Mouse (Mus musculus): Measurements from ENCODE around the gene Krt36. TPM values are rescaled to one million over a fixed set of nuclear protein-coding genes. Genes with fewer than 3 reads are reported as not detected.

The Krt36 gene
- polyA plus RNA-seq, 1 experiment from 2014 or later = 1.2 TPM

GRCm38 (mm10) chr11:100140966-100141365 lies 35.5 kb upstream of the Krt36 start:
- no peak for TF ChIP-seq CTCF (IDR thresholded peaks at IDR 0.05; ENCODE audit: low read depth)
- WGBS = 59% methylated on average over 21 of the region's 21 CpGs
- no peak for DNase-seq (ENCODE audit: low spot score)
- H3K9me3 ChIP-seq (replicated peaks; ENCODE audit: low read length) = no peaks in the 10 kb centered on the region
- H3K4me3 ChIP-seq (replicated peaks; ENCODE audit: low read depth, low read length) = no peak overlapping the region
- ATAC-seq (replicated peaks; ENCODE audit: low FRiP score, low read depth) = no peak
- H3K9ac ChIP-seq (ENCODE audit: low read depth, low read length) = no peak overlapping the region
- no peaks in the 10 kb centered on the region for H3K36me3 ChIP-seq (ENCODE audit: insufficient read depth, low read length)
- H3K4me1 ChIP-seq (replicated peaks; ENCODE audit: insufficient read depth, low read length) = peaks cover 5% of the 10 kb centered on the region; the same call in 1 of the 2 replicates
- no peak overlapping the region for H3K27ac ChIP-seq
- H3K4me2 ChIP-seq (ENCODE audit: low read length) = no peak overlapping the region
- peaks cover 3% of the 10 kb centered on the region; the same call in 1 of the 2 replicates for H3K27me3 ChIP-seq (ENCODE audit: insufficient read depth, low read length)

DNA sequence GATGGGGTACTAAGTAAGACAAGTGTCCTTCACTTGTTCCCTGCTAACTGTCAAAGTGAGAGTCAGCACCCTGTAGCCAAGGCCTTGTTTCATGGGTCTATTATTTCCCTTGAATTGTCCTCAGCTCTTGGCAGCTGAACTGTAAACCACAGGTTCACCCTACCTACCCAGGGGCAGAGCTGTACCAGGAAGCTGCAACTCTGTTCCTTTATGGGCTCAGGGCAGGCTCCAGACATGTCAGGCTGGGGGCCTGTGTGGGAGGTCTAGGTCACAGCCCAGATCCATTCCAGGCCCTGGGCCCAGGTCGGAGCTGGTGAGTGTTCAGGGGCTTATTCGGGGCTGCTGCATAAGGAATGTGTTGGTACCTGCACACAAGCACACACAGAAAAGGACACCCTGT lies 34.0 kb upstream of the Krt36 start:
- Histone ChIP-seq H3K27me3 (ENCODE audit: insufficient read depth, low read length) (peaks cover 3% of the 10 kb centered on the region; the same call in 1 of the 2 replicates), H3K4me2 (ENCODE audit: low read length) (no peak overlapping the region), H3K9ac (ENCODE audit: low read depth, low read length) (no peak overlapping the region), H3K9me3 (replicated peaks; ENCODE audit: low read length) (no peaks in the 10 kb centered on the region), H3K4me3 (replicated peaks; ENCODE audit: low read depth, low read length) (no peak overlapping the region), H3K27ac (no peak overlapping the region), H3K36me3 (ENCODE audit: insufficient read depth, low read length) (no peaks in the 10 kb centered on the region), H3K4me1 (replicated peaks; ENCODE audit: insufficient read depth, low read length) (peaks cover 5% of the 10 kb centered on the region; the same call in 1 of the 2 replicates)
- TF ChIP-seq CTCF (IDR thresholded peaks at IDR 0.05; ENCODE audit: low read depth) = no peak
- ATAC-seq (replicated peaks; ENCODE audit: low FRiP score, low read depth) (no peak), DNase-seq (ENCODE audit: low spot score) (no peak)
- 35% methylated on average over 2 of the region's 2 CpGs for WGBS

- Histone ChIP-seq H3K4me3 (replicated peaks; ENCODE audit: low read depth, low read length) (no peak overlapping the region), H3K27me3 (ENCODE audit: insufficient read depth, low read length) (peaks cover 1% of the 10 kb centered on the region; the same call in 1 of the 2 replicates), H3K27ac (no peak overlapping the region), H3K9me3 (replicated peaks; ENCODE audit: low read length) (no peaks in the 10 kb centered on the region), H3K4me2 (ENCODE audit: low read length) (no peak overlapping the region), H3K9ac (ENCODE audit: low read depth, low read length) (no peak overlapping the region), H3K4me1 (replicated peaks; ENCODE audit: insufficient read depth, low read length) (peaks cover 3% of the 10 kb centered on the region; the same call in 1 of the 2 replicates), H3K36me3 (ENCODE audit: insufficient read depth, low read length) (no peaks in the 10 kb centered on the region)
- ATAC-seq (replicated peaks; ENCODE audit: low FRiP score, low read depth) (no peak), DNase-seq (ENCODE audit: low spot score) (no peak)
- no peak for TF ChIP-seq CTCF (IDR thresholded peaks at IDR 0.05; ENCODE audit: low read depth)
- WGBS = 59% methylated on average over 7 of the region's 7 CpGs
Measured at GRCm38 (mm10) chr11:100138809-100139208, 33.4 kb upstream of the Krt36 start.

- Histone ChIP-seq H3K27me3 (ENCODE audit: insufficient read depth, low read length) (no peaks in the 10 kb centered on the region), H3K9ac (ENCODE audit: low read depth, low read length) (no peak overlapping the region), H3K4me3 (replicated peaks; ENCODE audit: low read depth, low read length) (no peak overlapping the region), H3K9me3 (replicated peaks; ENCODE audit: low read length) (no peaks in the 10 kb centered on the region), H3K4me2 (ENCODE audit: low read length) (no peak overlapping the region), H3K36me3 (ENCODE audit: insufficient read depth, low read length) (no peaks in the 10 kb centered on the region), H3K27ac (no peak overlapping the region), H3K4me1 (replicated peaks; ENCODE audit: insufficient read depth, low read length) (peaks cover 3% of the 10 kb centered on the region; the same call in 1 of the 2 replicates)
- 19% methylated on average over 5 of the region's 5 CpGs for WGBS
- no peak for TF ChIP-seq CTCF (IDR thresholded peaks at IDR 0.05; ENCODE audit: low read depth)
- DNase-seq (ENCODE audit: low spot score) = peak; percentile 64
- no peak for ATAC-seq (replicated peaks; ENCODE audit: low FRiP score, low read depth)
Measured at GRCm38 (mm10) chr11:100137693-100138092, 32.3 kb upstream of the Krt36 start.

DNA sequence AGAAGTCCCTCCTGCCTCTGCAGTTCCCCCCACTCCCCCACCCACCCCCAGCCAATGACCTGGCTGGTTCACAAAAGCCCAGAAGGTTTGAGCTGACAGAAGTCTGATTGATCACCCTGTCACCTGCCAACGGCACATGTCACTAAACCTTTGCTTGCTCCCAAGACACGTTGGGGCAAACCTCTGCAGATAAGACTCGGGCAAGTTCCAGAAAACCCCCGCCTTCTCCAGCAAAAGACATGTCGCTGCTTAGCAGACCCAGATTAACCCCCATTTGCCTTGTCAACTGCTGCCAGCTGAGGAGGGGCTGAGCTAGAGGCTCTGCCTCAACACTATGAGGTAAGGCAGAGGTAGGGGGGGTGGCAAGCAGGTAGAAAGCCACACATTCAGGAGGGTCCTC lies 31.1 kb upstream of the Krt36 start:
- H3K4me3 ChIP-seq (replicated peaks; ENCODE audit: low read depth, low read length) = no peak overlapping the region
- no peak overlapping the region for H3K27ac ChIP-seq
- TF ChIP-seq CTCF (IDR thresholded peaks at IDR 0.05; ENCODE audit: low read depth) = no peak
- H3K4me1 ChIP-seq (replicated peaks; ENCODE audit: insufficient read depth, low read length) = peaks cover 3% of the 10 kb centered on the region; the same call in 1 of the 2 replicates
- H3K9me3 ChIP-seq (replicated peaks; ENCODE audit: low read length) = no peaks in the 10 kb centered on the region
- no peak for ATAC-seq (replicated peaks; ENCODE audit: low FRiP score, low read depth)
- no peak overlapping the region for H3K9ac ChIP-seq (ENCODE audit: low read depth, low read length)
- no peaks in the 10 kb centered on the region for H3K36me3 ChIP-seq (ENCODE audit: insufficient read depth, low read length)
- H3K4me2 ChIP-seq (ENCODE audit: low read length) = no peak overlapping the region
- no peak for DNase-seq (ENCODE audit: low spot score)
- no peaks in the 10 kb centered on the region for H3K27me3 ChIP-seq (ENCODE audit: insufficient read depth, low read length)
- 25% methylated on average over 5 of the region's 5 CpGs for WGBS

- H3K4me3 ChIP-seq (replicated peaks; ENCODE audit: low read depth, low read length) = no peak within 1 kb of the TSS
- no peak within 1 kb of the TSS for H3K9ac ChIP-seq (ENCODE audit: low read depth, low read length)
- H3K27me3 ChIP-seq (ENCODE audit: insufficient read depth, low read length) = no peaks in the 10 kb centered on the region
- TF ChIP-seq CTCF (IDR thresholded peaks at IDR 0.05; ENCODE audit: low read depth) = no peak
- no peaks in the 10 kb centered on the region for H3K9me3 ChIP-seq (replicated peaks; ENCODE audit: low read length)
- no peak within 1 kb of the TSS for H3K4me2 ChIP-seq (ENCODE audit: low read length)
- 41% methylated on average over 7 of the region's 7 CpGs for WGBS
- H3K4me1 ChIP-seq (replicated peaks; ENCODE audit: insufficient read depth, low read length) = peaks cover 3% of the 10 kb centered on the region; the same call in 1 of the 2 replicates
- H3K36me3 ChIP-seq (ENCODE audit: insufficient read depth, low read length) = no peaks in the 10 kb centered on the region
- no peak within 1 kb of the TSS for H3K27ac ChIP-seq
- DNase-seq (ENCODE audit: low spot score) = no peak
- ATAC-seq (replicated peaks; ENCODE audit: low FRiP score, low read depth) = no peak
Measured at GRCm38 (mm10) chr11:100135731-100136130, 30.3 kb upstream of the Krt36 start, which contains the start of gene Krt15. TSS of gene Krt15 (minus strand) at chr11:100135928.

GRCm38 (mm10) chr11:100124901-100125300 lies 19.5 kb upstream of the Krt36 start:
- WGBS = 75% methylated on average over 7 of the region's 7 CpGs
- Histone ChIP-seq H3K4me1 (replicated peaks; ENCODE audit: insufficient read depth, low read length) (no peaks in the 10 kb centered on the region), H3K9ac (ENCODE audit: low read depth, low read length) (no peak overlapping the region), H3K9me3 (replicated peaks; ENCODE audit: low read length) (no peaks in the 10 kb centered on the region), H3K4me2 (ENCODE audit: low read length) (no peak overlapping the region), H3K27ac (no peak overlapping the region), H3K4me3 (replicated peaks; ENCODE audit: low read depth, low read length) (no peak overlapping the region), H3K27me3 (ENCODE audit: insufficient read depth, low read length) (no peaks in the 10 kb centered on the region), H3K36me3 (ENCODE audit: insufficient read depth, low read length) (no peaks in the 10 kb centered on the region)
- no peak for TF ChIP-seq CTCF (IDR thresholded peaks at IDR 0.05; ENCODE audit: low read depth)
- no peak for DNase-seq (ENCODE audit: low spot score)
- ATAC-seq (replicated peaks; ENCODE audit: low FRiP score, low read depth) = no peak

Measured in kidney, postnatal 0 days (tissue).